Mouse (Mus musculus): ENCODE measurements at regions not wholly inside any gene's neighbourhood (a gene's known extent, or its start where the extent isn't known, plus 50 kb on each side); places are given as distances from the start of the nearest gene placed in this dataset.

DNA sequence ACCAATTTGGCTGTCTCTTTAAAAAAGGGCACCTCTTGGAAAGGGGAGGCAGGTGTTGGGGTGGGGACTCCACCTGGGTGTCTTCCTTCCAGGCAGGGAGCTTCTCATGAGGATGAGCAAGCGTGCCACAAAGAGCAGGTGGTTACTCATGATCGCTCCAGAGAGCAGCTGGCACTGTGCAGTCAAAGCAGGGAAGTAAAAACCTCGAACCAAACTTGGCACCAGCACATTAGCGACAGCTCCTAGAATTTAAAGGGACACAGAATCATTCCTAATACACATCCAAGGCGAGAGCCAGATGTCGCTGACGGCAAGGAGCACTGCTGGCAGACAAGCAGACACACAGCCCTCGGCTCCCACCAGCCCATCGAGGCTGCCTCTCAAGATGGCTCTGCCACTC, 70.4 kb downstream of the Irx5 start:
- DNase-seq: no peak

DNA sequence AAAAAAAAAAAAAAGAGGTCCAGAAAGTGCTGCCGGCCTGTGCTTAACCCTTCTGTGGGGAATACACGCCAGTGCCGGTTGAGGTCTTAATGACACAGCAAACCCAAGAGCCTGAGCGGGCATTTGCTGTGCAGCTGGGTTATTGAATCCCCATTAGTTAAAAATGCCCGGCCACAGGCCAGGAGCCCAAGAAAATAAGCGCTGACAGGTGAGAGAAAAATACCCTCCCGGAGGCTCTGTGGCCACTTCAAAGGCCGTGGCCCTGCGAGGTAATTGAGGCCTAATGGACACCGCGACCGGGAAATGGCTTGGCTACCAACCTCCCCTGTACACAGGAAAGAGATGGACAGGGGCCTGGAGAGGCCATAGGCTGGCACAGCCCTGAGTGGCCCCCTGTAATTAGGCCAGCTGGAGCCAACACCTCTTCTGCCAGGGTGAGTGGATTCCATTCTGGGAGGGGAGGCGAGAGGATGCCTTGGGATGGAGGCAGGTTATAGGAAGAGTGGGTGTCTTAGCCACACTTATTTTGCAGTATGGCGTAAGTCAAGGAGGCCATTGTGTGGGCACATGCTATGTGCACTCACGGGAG, 79.7 kb downstream of the Irx5 start:
- DNase-seq: no peak

DNA sequence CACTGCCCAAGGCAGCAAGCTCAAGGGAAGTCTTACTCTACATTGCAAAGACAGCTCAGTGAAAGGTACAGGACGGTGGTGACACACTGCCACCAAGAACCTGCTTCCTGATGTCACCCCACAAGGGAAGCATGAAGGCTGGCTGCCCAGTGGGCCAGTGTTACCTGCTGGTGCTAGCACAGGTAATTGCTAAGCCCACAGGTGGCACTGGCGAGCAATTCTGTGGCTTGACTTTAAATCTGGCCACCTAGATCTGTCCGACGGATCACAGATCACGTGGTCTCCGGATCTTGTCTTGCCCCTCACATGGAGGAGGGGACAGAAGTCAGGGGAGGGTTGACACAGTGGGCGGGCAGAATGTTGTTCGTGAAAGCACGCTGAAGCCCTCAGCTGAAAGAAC, 80.9 kb downstream of the Irx5 start:
- DNase-seq: no peak

DNA sequence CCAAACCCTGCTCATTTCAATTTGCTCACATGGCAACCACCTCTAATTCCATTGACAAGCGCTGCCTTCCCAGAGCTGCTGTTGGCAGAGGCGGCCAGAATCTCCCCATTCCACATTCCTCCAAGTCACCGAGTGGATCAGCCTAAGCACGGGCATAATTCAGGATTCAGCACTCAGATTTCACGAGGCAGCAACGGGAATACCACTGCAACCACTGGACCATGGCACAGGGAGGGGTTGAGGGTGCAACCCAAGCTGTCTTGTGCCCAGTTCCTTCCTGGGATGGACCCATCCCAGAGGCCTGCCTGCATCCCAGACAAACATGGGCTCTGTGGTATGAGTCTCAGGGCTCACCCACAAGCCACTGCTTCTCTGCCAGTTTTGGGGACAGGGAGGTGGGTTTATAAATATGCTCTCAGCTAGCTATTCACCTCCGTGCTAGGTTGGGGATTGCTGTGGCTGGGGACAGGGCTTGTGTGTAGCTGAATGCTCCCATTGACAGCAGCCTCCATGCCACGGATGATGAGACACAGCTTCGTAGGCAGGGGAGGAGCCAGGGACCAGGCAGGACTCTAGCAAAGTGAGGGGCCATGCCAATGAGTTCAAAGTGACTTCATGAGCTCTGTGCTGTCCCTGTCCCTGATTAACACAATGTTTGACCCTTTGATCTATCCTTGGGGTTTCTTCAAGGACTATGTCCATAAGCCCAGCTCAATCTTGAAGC, 82.5 kb downstream of the Irx5 start:
- no peak for DNase-seq

DNA sequence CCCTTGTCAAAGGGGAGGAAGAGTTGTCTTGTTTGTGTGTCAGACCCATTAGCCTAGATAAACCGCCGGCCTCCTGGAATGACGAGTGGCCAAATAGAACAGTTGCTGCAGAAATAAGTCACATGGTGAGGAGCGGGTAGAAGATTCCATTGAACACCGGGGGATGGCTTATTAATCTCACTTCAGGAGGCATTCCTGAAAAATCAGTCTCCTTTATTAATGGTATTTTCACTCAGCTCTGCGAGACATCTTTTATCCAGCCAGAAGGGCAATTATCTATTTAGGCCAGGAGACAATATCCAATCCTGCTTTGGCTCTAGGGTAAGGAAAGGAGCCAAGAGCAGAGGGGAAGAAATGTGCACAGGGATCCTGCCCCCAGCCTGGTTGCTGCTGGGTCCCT, 84.7 kb downstream of the Irx5 start:
- no peak for DNase-seq

DNA sequence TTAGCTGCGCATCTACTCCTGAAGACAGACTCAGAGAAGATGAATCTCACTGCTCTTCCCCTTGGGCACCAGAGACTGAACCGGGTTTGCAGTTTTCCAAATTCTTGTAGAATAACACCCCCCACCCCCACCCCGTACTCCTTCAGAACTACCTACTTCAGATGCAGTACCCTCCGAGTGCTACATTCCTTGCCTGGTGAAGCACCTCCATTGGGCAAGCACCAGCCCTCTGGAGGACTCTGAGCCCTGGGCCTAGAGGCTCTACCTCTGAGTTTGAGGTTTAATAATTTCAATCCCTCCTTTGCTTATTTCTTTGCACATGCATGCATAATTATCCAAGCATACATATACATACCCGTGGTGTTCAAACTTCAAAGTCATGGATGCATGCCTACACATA, 101.9 kb downstream of the Irx5 start:
- DNase-seq: no peak

DNA sequence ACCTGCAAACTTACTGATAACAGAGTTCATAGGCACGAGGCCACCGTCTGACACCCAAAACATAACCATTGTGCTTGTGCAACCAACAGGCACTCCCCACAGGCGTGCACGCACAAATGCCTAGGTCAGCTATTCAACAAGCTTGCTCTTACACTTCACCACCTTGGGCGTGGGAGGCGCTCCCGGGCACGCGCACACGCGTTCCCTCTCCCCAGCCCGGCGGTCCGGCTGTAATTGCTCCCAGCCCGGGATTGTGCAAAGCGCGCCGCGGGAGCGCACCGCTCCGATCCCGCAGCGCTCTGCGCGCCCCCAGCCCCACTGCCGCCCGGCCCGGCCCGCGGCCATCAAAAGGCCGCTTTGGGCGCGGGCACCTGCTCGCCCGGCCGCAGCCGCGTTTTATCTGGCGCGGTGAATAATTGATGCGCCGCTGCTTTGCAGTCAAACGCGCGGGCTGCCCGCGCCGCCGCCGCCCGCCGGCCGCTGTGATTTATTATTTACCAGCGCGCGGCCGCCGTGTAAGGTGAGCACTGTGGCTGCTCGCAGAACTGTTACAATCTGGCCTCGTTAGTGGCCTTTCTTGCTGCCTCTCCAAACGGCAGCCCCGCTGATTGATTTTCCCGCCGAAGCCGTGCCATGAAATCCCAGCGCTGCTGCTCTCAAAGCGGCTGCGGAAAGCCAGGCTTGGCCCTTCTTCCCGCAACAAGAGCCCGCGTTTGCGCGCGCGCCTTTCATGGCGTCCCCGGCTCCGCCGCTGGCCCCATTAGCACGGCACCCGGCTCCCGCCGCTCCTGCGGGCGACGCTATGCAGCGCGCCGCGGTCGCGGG, 102.9 kb downstream of the Irx5 start:
- peak; percentile 10 for DNase-seq

DNA sequence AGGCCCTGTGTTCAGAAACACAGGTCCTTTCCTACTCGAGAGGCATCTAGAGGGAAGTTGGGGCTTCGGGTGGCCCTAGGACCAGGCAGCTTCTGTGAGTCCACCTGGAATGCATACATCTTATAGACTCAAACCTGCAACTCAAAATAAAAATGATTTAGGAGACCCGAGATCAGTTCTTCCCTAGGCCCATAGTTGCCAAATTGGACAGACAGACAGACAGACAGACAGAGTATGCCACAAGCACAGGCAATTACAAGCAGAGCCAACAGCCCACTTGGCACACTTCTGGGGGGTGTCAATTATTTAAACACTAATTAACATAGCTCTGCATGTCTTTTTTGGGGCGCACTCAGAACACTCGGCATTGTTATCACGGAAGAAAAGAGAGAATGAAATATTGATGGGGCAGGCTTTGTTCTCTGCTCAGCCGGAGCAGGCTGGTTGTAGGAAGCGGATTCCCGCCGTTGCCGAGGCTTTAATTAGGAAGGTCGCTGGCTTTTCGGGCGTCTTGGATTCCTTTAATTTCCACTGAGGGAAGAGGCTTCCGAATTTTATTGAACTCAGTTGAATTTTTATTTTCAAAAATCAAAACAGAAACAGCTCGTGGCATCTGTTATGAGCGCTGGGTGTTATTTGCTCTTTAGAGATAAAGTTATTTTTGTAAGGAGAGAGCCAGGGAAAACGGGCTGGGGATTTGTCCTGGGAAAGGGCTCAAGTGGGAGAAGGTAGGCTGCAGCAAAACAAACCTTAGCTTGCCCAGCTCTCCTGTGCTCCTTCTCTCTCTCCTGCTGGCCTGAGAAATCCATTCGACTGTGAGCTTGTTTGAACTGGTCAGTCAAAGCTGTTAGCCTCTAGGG, 111.9 kb downstream of the Irx5 start:
- DNase-seq: no peak

DNA sequence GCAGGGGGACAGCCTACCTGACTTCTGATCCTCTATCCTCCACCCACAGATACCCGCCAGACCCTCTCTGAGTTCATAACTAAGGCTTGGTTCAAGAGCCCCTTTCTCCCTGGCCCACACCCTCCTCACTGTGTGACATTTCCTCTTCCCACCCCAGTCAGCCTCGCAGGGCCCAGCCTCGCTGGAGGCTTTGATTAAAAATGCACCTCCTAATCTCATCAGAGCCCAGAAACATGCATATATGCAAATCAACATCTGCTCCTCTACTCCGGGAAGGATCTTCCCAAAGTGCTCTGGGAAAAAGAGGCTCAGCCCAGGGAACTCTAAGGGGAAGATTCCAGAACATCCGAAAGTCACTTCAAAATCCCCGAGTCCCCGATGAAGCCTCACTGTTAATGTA, 114.8 kb downstream of the Irx5 start:
- no peak for DNase-seq

DNA sequence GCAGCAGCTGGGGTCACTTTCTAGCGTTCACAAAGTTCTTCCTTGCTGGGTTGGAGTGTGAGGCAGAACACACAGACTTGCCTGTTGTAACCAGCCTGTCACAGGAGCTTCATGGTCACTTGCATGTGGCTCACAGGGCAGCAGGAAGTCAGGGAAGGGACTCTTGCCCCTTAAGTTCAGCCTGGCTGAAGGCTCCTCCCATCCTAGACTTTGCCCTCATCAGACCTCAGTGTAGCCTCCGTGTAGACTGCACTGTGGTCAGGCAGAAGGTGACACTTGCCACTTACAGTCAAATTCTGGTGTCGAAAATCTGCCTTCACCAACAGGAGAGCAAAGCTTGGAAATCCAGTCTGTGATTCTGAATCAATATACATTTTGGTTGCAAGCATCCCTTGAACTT, 115.4 kb downstream of the Irx5 start:
- no peak for DNase-seq

DNA sequence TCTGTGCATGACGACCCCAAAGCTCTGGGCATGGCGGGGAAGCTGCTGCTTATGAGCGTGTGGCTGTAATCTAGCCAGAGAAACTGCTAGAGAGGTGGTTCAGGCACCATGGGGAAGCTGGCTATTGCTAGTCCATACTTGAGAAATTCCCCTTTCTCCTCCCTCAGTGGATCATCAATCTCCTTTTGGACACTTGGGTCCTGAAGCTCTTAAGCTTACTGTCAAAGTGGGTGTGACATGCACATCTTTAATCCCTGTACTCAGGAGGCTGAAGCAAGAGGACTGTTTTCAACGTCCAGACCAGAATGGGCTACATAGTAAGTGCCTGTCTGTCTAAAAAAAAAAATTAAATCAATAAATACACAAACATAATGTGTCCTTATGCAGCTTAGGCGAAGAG, 125.0 kb downstream of the Irx5 start:
- no peak for DNase-seq

DNA sequence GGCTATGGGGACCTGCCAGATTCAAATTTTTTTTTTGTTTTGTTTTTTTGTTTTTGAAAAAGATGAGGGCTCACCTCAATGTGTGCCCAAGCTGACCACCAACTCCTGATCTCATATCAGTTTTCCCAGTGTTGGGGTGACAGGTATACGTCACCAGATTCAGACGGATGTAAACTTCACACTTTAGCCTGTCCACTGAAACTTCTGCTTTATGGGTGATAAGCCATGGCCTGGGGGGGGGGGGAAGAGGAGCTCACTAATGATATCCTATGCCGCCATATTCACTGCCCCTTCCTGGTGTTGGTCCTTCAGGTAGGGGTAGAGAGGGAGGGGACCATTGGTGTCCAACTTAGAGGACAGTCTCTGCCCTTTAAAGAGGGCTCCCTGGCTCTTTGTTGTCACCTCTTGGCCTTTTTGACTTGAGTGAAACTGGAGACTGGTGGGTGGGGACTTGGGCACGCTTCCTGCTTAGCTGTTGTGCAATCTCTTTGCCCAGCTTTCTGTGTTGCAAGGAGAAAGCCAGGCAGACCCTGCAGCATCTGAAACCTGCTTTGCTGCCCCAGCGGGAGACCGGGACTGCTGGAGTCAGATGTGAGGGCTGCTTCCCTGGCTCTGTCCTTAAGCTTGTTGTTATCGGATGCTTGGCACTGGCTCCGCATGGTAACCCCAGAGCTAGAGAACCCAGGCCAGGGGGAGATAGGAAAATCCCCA, 125.8 kb downstream of the Irx5 start:
- DNase-seq: no peak

DNA sequence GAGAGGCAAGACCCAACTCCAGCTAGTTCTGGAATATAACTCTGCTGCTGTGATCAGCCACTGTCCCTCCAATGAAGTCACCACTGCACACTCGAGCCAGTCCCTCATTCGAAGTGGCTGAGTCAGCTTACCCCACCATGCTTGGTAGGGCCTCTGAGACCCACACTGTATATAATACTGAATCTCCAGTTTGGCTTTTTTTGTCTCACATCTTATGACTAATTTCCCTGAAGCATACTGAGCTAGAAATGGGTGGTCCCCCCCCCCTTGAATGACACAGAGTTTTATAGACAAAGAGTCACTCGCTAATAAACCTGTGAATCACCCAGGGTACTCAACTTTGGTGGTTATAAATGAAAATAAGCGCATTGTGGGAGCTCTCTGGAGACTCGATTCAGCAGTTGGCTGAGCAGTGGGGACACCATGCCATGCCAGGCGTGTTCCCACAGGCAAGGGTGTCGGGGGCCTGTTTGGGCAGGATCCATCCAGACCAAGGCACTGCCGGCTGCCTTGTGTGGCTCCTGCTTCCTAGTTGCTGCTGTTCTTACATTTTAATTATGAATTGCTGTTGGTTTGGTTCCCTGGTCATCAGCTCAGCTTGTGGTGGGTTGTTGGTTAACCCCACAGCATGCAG, 131.2 kb downstream of the Irx5 start:
- no peak for DNase-seq

DNA sequence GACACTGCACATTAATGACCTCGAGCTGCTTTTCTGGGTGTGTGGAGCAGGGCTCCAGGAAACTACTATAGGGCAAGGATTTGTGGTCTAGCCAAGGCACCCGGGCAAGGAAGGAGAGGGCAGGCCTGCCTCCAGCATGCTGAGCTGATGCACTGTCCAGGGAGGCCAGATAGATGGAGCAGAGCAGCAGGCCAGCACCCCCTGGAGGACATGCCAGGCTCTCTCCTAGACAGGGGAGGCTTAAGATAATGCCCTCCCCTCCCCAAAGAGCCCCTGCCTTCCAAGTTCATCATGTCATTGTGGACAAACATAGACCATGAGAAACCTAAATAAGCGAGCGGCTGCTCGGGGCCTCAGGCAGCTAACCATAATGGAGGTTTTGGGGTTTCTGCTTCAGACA, 134.1 kb downstream of the Irx5 start:
- peak; percentile 7 for DNase-seq

DNA sequence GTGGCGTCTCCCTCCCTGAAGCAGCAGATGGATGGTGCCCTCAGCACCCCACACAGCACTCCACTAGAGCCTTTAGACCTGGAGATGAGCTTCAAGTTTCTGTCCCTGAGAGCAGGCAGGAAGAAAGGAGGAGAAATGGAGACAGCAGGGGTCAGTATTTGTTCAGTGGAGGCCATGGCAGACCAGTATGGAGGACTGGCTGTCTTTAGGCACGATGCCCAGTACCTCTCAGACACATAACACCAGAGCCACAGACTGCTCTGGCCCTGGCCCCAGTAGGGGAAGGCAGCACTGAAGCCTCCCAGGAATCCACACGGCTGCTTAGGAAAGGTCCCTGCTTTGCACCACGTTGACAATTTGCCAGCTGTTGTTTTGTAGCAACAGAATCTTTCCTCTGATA, 136.0 kb downstream of the Irx5 start:
- peak; percentile 60 for DNase-seq

DNA sequence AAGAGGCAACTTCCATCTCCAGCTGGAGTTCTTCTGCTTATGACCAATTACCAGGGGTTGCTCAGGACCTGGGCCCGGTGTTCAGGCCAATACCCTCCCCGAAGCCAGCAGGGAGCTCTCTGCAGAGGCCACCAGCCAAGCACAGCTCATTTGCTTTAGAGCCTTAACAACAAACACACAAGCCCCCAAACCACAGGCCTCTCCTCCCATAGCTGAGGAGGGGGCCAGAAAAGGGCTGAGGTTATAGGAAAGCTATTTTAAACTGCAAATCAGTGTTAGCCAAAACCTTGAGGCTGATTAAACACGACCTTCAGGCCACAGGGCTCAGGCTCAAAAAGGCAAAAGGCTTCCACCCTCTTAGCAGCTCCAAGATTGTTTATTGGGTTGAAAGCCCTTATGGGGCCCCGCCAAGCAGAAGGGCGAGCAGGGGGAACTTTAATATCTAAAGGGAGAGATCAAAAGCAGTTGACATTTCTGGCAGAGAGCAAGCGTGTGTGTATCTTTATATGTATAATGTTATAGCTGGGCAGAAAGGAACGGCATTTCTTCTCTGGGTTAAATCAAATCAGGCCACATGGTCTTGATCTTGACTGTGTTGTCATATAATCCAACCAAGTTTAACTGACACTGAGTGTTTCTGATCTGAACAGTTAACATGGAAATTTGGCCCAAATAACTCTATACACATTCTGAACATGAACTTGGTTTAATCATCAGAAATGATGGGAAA, 148.3 kb downstream of the Irx5 start:
- no peak for DNase-seq

DNA sequence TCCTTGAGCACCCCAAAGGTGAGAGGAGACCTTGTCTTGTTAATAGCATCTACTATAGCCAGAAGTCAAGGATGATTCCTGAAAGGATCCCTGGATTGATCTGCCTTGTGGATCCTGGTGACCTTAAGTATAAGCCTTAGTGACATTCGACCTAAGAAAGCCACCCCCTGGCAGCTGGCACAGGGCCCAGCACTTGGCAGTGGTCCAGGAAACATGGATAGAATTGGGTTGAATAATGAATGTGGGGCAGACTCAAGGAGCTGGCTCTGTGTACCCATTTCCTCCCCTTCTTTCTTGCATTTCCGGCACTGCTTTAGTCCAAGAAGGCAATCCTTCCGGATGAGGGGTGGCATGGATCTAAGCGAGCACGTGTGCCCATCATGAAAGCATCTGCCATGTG, 149.0 kb downstream of the Irx5 start:
- peak; percentile 14 for DNase-seq

DNA sequence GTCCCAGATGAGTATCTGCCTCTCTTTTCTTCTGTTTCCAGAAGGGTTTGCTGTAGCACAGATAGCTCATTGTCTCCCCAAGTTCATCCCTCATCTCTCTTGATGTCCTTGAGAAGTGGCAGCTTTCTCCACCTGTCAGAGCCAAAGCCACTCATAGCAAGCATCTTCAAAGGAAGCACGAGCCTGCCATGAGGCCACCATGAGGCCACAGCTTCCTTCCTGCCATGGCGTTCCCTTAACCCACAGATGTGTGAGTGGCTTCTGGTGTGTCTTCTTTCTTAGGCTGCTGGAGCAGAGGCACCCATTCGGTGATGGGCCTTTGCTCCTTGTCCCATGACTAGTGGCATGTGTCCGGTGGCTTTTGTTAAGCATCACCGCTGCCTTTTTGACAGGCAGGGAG, 149.5 kb downstream of the Irx5 start:
- DNase-seq: no peak

DNA sequence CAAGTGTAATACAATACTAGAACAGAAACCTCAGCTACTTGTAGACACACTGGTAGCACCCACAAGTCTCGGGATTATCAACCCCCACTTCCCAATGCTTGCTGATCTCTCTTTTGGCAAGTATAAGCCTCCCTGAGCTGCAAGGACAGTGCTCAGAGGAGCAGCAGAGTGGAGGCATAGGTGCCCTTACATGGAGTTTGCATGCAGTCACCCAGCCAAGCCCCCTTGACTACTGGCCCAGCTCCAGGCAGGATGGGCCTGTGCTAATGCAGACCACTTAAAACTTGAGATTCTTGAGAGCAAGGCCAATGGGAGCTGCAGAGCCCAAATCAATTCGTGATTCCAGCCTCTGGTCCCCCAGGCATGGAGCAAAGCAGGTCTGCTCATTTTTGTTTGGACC, 158.0 kb downstream of the Irx5 start:
- DNase-seq: no peak

DNA sequence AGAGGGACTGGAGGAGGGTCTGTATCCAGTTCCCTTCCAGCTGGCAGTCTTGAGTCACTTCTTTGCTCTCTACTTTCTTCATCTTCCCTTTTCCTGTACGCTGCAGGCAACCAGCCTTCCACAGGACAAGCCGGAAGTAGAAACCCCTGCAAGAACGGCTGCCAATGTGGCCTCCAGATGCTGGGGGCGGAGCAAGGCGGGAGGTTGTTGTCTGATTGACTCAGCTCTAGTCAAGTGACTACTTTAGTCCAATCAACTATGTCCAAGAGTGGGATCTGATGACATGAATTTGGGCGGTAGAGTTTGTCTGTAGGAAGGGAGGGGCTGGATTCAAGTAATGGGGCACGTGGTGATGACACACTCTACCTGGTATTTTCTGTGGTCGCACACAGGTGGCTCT, 156.1 kb upstream of the Irx6 start:
- no peak for DNase-seq

DNA sequence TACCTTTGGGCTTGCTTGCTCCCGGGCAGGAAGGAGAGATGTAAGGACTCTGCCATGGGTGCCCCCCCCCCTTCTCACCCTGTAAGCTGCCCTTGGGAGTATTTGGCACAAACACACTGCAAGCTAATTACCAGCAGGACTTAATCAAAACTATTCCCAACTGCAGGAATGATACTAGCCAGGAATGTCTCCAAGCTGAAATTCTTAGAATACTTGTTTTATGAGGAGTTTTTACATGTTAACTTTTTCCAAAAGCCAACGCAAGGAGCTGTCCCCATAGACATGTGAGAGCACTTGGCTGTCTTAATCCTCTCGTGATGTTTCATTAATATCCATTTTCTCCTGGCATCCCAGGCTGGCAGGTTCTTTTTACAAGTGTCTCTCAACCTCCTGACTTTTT, 155.6 kb upstream of the Irx6 start:
- no peak for DNase-seq

All from adrenal gland, postnatal 14 days (tissue).